Mouse (Mus musculus) G1E (cell line): ENCODE results near the gene Rbm43.
A peak's percentile ranks its signal among the peaks of the same experiment; 100 is the strongest.

Experiments
- CTCF ChIP-seq: IDR thresholded peaks from 2 replicates; pipeline ENCODE4 v1.5.1; 2012; ENCODE audit warnings: low read depth, low read length, inconsistent platforms, mixed read lengths
- GATA1 ChIP-seq: IDR thresholded peaks from 2 replicates; pipeline ENCODE4 v1.6.1; 2012; ENCODE audit warnings: borderline replicate concordance, low read length, inconsistent platforms, mixed read lengths
- TAL1 ChIP-seq: conservative IDR thresholded peaks from 2 replicates; pipeline ENCODE4 v1.6.1; 2012; ENCODE audit warnings: low read depth, low read length, inconsistent platforms, mixed read lengths

DNA sequence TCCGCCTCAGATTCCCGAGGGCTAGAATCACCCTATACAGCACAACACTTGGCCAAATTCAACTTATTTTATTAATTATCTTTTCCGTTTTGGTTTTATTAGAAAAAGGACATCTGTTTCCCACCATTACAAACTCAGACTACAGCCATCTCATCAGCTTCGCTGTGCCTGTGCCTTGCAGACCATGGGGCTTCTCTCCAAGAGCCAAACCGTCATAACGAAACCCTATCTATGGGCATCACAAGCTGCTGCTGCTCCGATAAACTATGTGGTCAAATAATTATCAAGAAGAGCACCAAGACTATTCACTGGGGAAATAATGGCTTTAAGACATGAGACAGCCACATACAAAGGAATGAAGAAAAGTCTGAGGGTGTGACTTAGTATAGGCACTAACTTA lies 6.9 kb upstream of the Rbm43 start:
- no peak for TF ChIP-seq CTCF
- TF ChIP-seq GATA1 = no peak
- TF ChIP-seq TAL1 = peak; percentile 47; the same call in 1 of the 2 replicates
